7 mouse cellular contexts compared by ENCODE assay signal in genomic region chrX:10718838-10719539, GRCm38 (mm10). TPM values are rescaled to one million over a fixed set of nuclear protein-coding genes. Genes with fewer than 3 reads are reported as not detected.
A peak's percentile ranks its signal among the peaks of the same experiment; 100 is the strongest.
DNase-seq lines count a peak whose midpoint lies in the region; ATAC-seq and TF ChIP-seq lines count a peak whose summit lies in the region.

No protein-coding gene starts in this region.

- H3K79me2 ChIP-seq in liver, adult 2 months (ENCODE audit: control insufficient read depth, insufficient read depth, low read length) = peaks cover 7% of the 10 kb centered on the region; the same call in 1 of the 2 replicates

- no peaks in the 10 kb centered on the region; the same call in 1 of the 2 replicates for H3K27me3 ChIP-seq in embryonic facial prominence, embryonic 12.5 days
- H3K27me3 ChIP-seq in liver, adult 2 months (ENCODE audit: control insufficient read depth, insufficient read depth, low read length) = no peaks in the 10 kb centered on the region

- H3K4me3 ChIP-seq in embryonic facial prominence, embryonic 12.5 days = peak overlapping the region; percentile 52
- H3K4me3 ChIP-seq in liver, adult 2 months (ENCODE audit: insufficient read depth, low read depth, low read length) = peak overlapping the region; percentile 99

- TF ChIP-seq CTCF in liver, adult 2 months (IDR thresholded peaks at IDR 0.05; ENCODE audit: low read depth, low read length) = 0 out of 2 replicates have a peak, but pooled peaks have one; percentile 13

- WGBS in embryonic facial prominence, embryonic 12.5 days = 22% methylated on average over 21 of the region's 22 CpGs
- 2% methylated on average over 22 of the region's 22 CpGs for WGBS in liver, adult 2 months

- H3K27ac ChIP-seq in embryonic facial prominence, embryonic 12.5 days = peak overlapping the region; percentile 57
- peak overlapping the region; percentile 85 for H3K27ac ChIP-seq in liver, adult 2 months (replicated peaks; ENCODE audit: insufficient read depth, low read depth, low read length)

- no peak for TF ChIP-seq POLR2A in liver, adult 2 months (IDR thresholded peaks at IDR 0.05; ENCODE audit: extremely low read depth, insufficient read depth, low read length)

- peak overlapping the region; percentile 58 for H3K9ac ChIP-seq in embryonic facial prominence, embryonic 12.5 days
- H3K9ac ChIP-seq in liver, adult 2 months (ENCODE audit: low read depth, low read length) = peak overlapping the region; percentile 98

- H3K4me2 ChIP-seq in embryonic facial prominence, embryonic 12.5 days (replicated peaks) = peak overlapping the region; percentile 60

- H3K9me3 ChIP-seq in embryonic facial prominence, embryonic 12.5 days = no peaks in the 10 kb centered on the region

- ATAC-seq in embryonic facial prominence, embryonic 12.5 days (ENCODE audit: insufficient number of reproducible peaks, insufficient read depth, low FRiP score, low TSS enrichment) = peak; percentile 77

- H3K36me3 ChIP-seq in embryonic facial prominence, embryonic 12.5 days = no peaks in the 10 kb centered on the region
- no peaks in the 10 kb centered on the region for H3K36me3 ChIP-seq in liver, adult 2 months (ENCODE audit: control insufficient read depth, insufficient read depth, low read length)

- no peaks in the 10 kb centered on the region for H3K4me1 ChIP-seq in embryonic facial prominence, embryonic 12.5 days
- peaks cover 8% of the 10 kb centered on the region; the same call in 1 of the 2 replicates for H3K4me1 ChIP-seq in liver, adult 2 months (ENCODE audit: control insufficient read depth, insufficient read depth, low read length)

- peak; percentile 80 for DNase-seq in adrenal gland, adult 8-10 months
- DNase-seq in heart, adult 9 months (ENCODE audit: low spot score in 2 of 2) = peak; percentile 59 to 63
- peak; percentile 77 for DNase-seq in kidney, adult 9 months
- DNase-seq in liver, adult 2 months (ENCODE audit: extremely low read depth, low read depth, low spot score) = peak; percentile 88
- peak; percentile 37 to 52 for DNase-seq in monocyte, adult 2 months (ENCODE audit: low read depth in 1 of 2, low spot score in 2 of 2)
- peak; percentile 63 for DNase-seq in spleen, postnatal 36 days (ENCODE audit: low spot score in 2 of 2)

RNA-seq across cellular contexts. Expression of gene Mid1ip1, which starts 4.2 kb away (rescaled TPM):
- total RNA-seq in adrenal gland, adult 8-10 months (2022) = 100 to 1,000 TPM in 3 of 4 experiments, 10 to 100 TPM in 1; 94.0 to 129 (median 102) TPM
- polyA plus RNA-seq in embryonic facial prominence, embryonic 12.5 days (2016; fragmentation: Nextera tagmentation; extraction: Ambion mirVana) = 29.7 and 31.7 TPM in 2 replicates
- total RNA-seq in liver, adult 2 months (2014; rRNA removed) = 31.1 and 37.0 TPM in 2 replicates
- polyA plus RNA-seq in liver, adult 2 months (2012; rRNA removed) = 66.0 and 70.1 TPM in 2 replicates

Comparison
In these comparisons a context has a peak if more than half of its experiments do, and no peak if none do; other contexts are left out.
1. Peak in every context shown above with its lines: DNase-seq, ATAC-seq, H3K4me3 ChIP-seq and H3K27ac ChIP-seq.